Mouse (Mus musculus) ES-CJ7 (cell line): Measurements from ENCODE around the gene Spata5.
A peak's percentile ranks its signal among the peaks of the same experiment; 100 is the strongest.

Experiments used
- DNase-seq: peaks from one replicate; pipeline ENCODE4 v3.0.0; 2011; ENCODE audit warnings: low read depth, low spot score

Spata5 gene

GRCm38 (mm10) chr3:37420641-37421040 lies 945 bp downstream of the Spata5 start:
- DNase-seq, result peak; percentile 24

DNA sequence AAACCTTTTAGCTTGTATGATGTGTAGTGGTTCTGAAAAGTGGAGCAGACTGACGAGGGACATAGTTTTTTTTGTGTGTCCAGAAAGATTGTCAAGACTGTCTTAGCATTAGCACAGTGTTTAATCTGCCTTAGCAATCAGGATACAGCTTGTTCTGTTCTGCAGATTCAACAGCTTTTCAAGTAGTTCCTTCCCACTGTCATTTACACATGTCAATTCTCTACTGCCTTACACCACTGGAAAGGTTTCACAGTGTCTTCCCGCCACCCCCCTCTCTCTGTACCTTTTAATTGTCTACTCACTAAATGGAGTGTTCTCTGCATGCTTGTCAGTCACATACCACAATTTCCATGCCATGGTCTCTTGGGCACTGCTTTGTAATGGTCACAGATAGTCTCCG lies 1.5 kb downstream of the Spata5 start:
- no peak for DNase-seq

GRCm38 (mm10) chr3:37426069-37426468 lies 6.4 kb downstream of the Spata5 start:
- DNase-seq, result no peak

DNA sequence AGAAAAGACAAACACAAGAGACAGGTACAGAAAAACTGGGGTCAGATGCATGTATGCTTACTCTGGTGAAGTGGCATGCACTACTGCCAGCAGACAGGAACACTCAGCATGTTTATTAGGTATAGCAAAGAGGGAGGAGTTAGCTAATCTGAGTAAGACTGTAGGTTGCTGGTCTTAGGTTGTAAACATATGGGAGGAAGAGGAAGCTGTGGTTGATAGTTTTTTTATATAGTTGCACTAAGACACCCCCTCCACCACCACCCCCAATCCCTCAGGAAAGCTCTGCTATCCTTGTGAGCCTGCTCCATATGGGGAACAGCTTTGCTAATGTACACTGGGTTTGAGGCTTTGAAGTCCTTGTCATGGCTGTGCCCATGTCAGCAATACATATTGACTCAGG lies 10.7 kb downstream of the Spata5 start:
- no peak for DNase-seq

DNA sequence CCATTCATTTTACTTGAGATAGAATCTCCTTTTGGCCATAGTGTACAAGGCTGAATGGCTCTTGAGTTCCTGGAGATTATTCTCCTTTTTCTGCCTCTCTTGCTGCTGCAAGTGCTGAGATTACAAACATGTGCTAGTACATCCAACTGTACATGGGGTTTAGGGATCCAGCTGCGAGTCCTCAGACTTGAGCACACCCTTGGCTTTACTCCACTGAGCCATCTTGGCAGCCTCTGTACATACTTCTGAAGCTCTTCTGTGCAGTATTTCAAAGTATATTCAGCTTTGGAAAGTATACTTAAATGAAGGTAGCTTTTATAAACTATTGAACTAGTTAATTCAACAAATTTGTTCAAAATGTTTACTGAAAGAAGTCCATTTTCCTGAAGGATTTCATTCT lies 20.1 kb downstream of the Spata5 start:
- no peak for DNase-seq

GRCm38 (mm10) chr3:37443409-37443808 lies 23.7 kb downstream of the Spata5 start:
- no peak for DNase-seq

- DNase-seq, result no peak
These were observed 36.3 kb downstream of the Spata5 start for GRCm38 (mm10) chr3:37455992-37456391.

GRCm38 (mm10) chr3:37468170-37468569 lies 48.5 kb downstream of the Spata5 start:
- peak; percentile 47 for DNase-seq

DNA sequence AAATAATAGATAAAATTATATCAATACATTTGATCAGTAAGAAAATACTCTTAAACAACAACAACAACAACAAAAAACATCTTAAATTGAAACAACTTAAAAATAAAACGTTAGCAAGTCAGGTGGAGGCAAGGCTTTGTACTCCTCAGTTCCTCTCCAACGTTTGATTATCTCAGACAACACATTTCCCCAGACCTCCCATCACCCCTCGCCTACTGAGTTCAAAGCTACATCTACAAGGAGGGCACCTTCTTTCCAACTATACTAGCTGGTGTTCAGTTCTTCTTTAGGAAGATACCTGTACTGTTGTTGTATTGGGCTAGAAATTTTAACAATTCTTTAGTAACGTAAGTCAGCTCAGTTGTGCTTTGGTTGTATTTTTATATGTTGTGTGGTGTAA lies 49.7 kb downstream of the Spata5 start:
- no peak for DNase-seq

DNA sequence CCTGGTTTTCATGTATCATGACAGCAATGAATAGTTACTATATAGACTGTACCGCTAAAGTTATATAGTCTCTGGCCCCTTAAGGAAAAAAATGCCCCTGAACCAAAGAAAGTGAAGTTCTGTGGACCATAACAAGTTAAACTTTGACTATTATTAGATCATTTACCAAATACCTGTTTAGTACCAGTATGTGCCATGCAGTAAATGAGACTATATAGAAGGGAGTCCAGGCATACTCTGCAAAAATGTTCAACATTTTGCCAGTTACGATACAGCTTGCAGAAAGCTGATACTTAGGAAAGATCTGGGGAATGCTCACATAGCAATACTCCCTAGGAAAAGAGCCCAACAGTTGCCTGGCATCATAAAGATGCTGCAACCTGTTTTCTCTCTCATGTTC lies 51.2 kb downstream of the Spata5 start:
- DNase-seq, result no peak

- no peak for DNase-seq
These were observed 52.8 kb downstream of the Spata5 start for GRCm38 (mm10) chr3:37472461-37472860.

DNA sequence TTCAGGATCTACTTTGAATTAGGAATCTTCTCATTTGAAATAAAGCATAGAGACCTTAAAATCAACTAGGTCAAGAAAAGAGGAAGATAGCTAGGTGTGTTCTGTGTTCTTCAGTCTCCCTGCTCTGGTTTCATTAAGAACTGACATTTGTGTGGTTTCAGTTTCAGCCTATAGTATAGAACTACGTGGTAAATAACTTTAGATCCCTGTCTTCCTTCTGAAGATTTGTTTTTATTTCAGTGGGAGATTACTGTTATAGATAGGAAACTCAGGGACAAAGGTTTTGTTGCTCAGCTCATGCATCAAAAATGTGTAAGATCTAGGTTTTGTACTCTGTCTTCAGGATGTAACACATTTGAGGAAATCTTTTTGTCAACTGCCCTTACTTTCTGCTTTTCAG lies 56.8 kb downstream of the Spata5 start:
- no peak for DNase-seq

DNA sequence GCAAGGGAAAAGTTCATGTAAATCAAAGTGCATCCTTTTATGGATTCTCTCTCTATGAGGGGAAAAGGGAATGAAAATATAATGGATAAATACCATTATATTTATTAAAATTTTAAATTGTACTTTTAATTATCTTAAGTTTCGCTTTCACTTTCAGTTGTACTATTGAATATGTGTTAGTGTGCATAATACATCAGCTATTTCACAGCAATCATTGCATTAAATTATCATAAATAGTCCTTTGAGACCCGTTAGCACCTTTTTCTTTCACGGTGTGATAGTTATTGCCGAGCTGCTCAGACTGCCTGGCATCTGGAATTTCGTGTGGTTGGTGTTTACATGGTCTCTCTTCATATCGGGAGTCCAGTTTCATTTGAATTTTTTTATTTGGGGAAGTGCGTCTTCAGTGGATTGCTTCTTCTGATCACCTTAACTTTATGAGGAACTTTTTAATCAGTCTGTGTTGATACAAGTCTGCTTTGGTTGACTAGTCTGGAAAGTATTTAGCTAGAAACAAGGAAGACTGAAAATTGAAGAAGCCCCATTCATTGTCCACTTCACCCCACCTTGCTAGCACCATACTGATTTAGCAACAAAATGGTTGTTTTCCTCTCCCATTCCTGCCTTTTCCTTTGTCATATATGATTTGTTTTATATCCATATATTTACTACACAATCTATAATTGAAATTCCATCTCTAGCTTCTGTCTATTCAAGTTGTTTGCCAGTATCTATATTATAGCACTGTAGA lies 57.9 kb downstream of the Spata5 start:
- DNase-seq, result no peak

DNA sequence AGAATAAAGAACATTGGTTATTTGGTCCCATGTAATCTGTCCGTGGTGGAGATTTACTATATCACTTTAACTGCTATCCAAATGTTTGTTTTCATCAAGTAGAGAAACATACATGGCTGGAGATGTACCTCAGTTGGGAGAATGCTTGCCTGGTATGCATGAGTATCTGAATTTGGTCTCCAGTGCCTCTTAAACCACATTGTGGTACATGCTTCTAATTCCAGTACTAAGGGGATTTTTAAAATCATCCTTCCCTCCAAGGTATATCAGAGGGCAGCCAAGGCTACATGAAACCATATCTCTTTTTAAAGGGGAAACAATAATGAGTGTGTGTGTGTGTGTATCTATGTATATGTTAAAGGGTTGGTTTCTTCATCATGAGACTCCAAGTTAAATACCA lies 60.1 kb downstream of the Spata5 start:
- DNase-seq, result no peak

DNA sequence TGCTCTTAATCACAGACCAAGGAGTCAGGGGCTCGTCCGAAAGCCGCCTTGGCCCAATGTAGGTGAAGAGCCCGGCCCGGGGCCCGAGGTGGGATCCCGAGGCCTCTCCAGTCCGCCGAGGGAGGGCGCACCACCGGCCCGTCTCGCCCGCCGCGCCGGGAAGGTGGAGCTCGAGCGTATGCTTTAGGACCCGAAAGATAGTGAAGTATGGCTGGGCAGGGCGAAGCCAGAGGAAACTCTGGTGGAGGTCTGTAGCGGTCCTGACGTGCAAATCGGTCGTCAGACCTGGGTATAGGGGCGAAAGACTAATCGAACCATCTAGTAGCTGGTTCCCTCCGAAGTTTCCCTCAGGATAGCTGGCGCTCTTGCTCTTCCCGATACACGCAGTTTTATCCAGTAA lies 61.6 kb downstream of the Spata5 start:
- DNase-seq, result peak; percentile 45

DNA sequence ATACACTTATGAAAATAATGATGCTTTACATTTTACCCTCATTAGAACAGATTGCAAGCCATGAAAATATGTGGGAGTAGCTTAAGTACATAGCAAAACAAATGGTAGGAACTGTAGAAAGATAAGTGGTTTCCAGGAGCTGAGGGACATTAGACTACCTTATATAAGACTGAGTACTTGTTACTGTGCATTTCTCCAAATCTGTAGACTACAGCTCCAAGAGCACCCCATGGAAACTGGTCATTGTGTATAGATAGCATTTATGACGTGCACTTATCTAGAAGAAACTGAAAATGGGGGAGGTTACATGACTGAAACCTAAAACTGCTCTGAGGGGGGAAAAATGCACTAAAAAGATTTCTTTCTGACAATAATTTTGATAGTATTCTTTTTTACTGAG lies 63.0 kb downstream of the Spata5 start:
- no peak for DNase-seq

DNA sequence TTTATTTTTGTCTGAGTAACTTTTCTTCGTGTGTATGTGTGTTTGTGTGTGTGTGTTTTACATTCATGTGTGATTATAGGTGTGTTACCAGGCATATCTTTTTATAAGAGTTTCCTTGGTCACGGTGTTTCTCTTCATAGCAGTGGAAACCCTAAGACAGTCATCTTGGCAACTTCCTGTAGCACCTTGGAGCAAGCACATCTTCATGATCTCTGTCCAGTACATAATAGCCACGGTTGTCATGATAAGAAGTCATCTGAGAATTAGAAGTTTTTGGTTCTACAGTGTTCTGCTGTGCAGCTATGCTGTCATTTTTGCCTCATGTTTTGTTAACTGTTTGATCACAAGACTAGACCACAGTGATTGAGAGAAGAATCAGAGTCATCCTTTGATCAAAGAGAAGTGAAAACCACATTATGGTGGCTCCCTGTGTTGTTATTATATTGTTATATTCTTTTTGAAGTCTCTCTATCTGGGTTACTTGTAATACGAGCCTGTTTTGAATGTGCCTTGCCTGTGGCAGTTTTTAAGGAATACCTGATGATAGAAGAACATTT lies 64.1 kb downstream of the Spata5 start:
- DNase-seq, result no peak

- no peak for DNase-seq
These were observed 67.9 kb downstream of the Spata5 start for GRCm38 (mm10) chr3:37487639-37488038.

GRCm38 (mm10) chr3:37488173-37488572 lies 68.5 kb downstream of the Spata5 start:
- DNase-seq, result no peak

DNA sequence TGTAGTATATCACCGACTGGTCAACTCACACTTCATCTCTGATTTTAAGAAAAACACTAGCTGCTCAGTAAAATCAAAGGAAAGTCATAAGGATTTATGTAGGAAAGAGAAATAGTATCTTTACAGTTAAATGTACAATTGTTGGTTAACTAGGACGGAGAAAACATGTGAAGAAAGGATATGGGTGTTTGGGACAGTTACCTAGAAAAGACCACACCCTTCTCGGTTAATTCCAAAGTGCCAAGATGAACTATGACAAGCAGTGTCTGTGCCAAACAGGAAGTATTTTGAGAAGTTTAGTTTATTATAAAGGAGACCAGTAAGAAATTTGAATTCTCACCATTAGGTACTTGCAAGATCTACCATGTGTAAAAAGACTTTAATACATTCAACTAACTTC lies 70.3 kb downstream of the Spata5 start:
- DNase-seq, result no peak

GRCm38 (mm10) chr3:37500939-37501338 lies 81.2 kb downstream of the Spata5 start:
- DNase-seq, result no peak

DNA sequence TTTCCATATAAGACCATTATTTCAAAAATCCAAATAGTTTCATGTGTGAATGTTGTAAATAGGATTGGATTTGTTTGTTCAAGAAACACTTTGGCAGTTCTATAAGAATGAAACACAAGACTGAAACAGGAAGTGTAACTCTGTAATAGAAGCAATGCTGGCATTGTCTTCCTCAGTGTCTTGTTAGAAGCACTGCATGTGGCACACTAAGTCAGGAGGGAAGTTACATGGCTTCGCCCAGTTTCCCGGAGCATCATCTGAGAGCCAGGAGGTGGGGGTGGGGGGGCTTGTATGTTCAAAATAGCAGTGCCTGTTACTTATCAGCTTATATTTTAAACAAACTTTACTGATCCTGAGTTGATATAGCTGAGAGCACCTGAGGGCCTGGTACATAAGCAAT lies 82.9 kb downstream of the Spata5 start:
- DNase-seq, result no peak

- DNase-seq, result no peak
These were observed 84.2 kb downstream of the Spata5 start for GRCm38 (mm10) chr3:37503846-37504245.
